Mouse (Mus musculus) lung, adult 2 months (tissue): Measurements from ENCODE around the gene Nxf1. TPM values are rescaled to one million over a fixed set of nuclear protein-coding genes. Genes with fewer than 3 reads are reported as not detected.
A peak's percentile ranks its signal among the peaks of the same experiment; 100 is the strongest.

Experiments used
- DNase-seq: peaks from one replicate; pipeline ENCODE4 v3.0.0; 2022
- H3K4me1 ChIP-seq: fragments of 200-500 bp; 2 replicates; pipeline ENCODE4 v1.6.1; 2011; ENCODE audit warnings: low read length; ENCODE audit not compliant: control insufficient read depth, insufficient read depth
- H3K4me3 ChIP-seq: fragments of 200-500 bp; replicated peaks from 2 replicates; pipeline ENCODE3; 2011; ENCODE audit warnings: low read depth, mild to moderate bottlenecking, control low read depth, low read length; ENCODE audit errors: extremely low read depth
- CTCF ChIP-seq: fragments of 200-500 bp; IDR thresholded peaks from 2 replicates; pipeline ENCODE4 v1.5.1; 2011; ENCODE audit warnings: mild to moderate bottlenecking, low read length, control low read depth; ENCODE audit not compliant: insufficient read depth
- POLR2A ChIP-seq: fragments of 200-500 bp; IDR thresholded peaks from 2 replicates; pipeline ENCODE4 v1.6.1; 2011; ENCODE audit warnings: low read depth, mild to moderate bottlenecking, control low read depth, low read length, borderline replicate concordance; ENCODE audit errors: extremely low read depth
- WGBS: fragments of 180-500 bp; shearing (Covaris S2); methylation state at CpG from one replicate; pipeline ENCODE4 v1.1.7; 2018; 5-methylcytosine and 5-hydroxymethylcytosine counted together
- polyA plus RNA-seq: library from polyadenylated mRNA; depleted of rRNA; stranded (reverse); fragments of >200 nt; gene quantifications from 2 replicates; pipeline ENCODE4 v1.2.3, GENCODE M21; 2012

Gene Nxf1
- polyA plus RNA-seq, 1 experiment = 85.3 TPM

DNA sequence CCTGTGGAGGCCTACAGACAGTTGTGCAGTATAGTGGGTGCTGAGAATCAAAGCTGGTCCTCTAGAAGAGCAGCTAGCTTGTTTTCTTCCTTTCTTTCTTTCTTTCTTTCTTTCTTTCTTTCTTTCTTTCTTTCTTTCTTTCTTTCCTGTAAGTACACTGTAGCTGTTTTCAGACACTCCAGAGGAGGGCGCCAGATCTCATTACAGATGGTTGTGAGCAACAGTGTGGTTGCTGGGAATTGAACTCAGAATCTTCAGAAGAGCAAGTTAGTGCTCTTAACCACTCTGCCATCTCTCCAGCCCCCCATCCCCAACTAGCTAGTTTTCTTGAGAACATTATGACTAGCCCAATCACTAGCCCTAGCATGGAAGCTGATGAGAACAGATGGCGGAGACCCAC lies 3.9 kb downstream of the Nxf1 start:
- TF ChIP-seq POLR2A = no peak
- no peak for TF ChIP-seq CTCF
- no peak for DNase-seq
- 90% methylated on average over 2 of the region's 2 CpGs for WGBS

DNA sequence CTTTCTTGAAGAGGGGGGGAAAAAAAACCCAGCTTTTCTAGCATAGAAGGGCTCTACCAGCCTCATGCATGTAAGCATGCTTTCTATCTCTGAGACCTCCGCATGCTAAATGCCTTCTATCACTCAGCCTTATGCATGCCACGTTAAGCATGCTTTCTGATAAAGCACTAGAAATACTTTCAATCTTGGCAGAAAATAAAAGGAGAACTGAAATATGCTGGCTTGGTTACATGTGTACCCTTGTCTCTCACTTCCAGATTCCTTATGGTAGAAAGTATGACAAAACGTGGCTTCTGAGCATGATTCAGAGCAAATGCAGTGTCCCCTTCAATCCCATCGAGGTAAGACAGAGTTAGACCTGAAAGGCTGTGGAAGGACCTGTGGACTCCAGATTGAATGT lies 6.4 kb downstream of the Nxf1 start:
- no peak for DNase-seq
- 80% methylated on average over 4 of the region's 4 CpGs for whole genome bisulfite sequencing
- no peak for TF ChIP-seq CTCF

More for the DNA sequence above, 3.9 kb downstream of the Nxf1 start:
- H3K4me3 ChIP-seq = no peak overlapping the region
- peaks cover 16% of the 10 kb centered on the region for H3K4me1 ChIP-seq

DNA sequence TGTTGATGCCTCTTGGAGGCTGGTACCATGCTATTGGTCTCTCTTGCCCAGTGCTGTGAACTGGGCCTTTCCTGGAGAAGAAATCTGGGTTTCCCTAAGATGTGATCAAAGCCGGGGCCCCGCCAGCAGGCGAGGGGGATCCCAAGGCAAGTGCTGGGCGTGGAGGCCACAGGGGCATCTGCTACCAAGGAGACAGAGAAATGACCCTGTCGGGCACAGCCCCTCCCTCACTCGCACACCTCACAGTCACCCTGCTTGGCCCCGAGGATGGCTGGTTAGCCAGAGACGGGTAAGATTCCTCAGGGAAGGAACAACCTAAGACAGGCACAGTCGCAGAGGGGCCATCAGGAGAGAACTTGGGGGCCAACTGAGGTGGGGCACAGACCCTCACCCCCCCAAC lies 8.7 kb downstream of the Nxf1 start:
- TF ChIP-seq CTCF (no peak), POLR2A (no peak)
- no peak for DNase-seq
- WGBS = 95% methylated on average over 9 of the region's 9 CpGs
- Histone ChIP-seq H3K4me3 (no peak overlapping the region), H3K4me1 (peaks cover 4% of the 10 kb centered on the region; the same call in 1 of the 2 replicates)

More for the DNA sequence above, 6.4 kb downstream of the Nxf1 start:
- Histone ChIP-seq H3K4me3 (no peak overlapping the region), H3K4me1 (peaks cover 4% of the 10 kb centered on the region; the same call in 1 of the 2 replicates)

GRCm38 (mm10) chr19:8770567-8771270 lies 13.8 kb downstream of the Nxf1 start, which contains the start of gene Tmem223:
Gene Tmem223, plus strand, starts transcription at chr19:8770996.
- TF ChIP-seq CTCF (no peak), POLR2A (peak; percentile 96)
- WGBS = 12% methylated on average over 29 of the region's 29 CpGs
- H3K4me1 ChIP-seq = peaks cover 19% of the 10 kb centered on the region
- H3K4me3 ChIP-seq = peak within 1 kb of the TSS; percentile 97
- DNase-seq = peak; percentile 80

- DNase-seq = no peak
- Histone ChIP-seq H3K4me3 (no peak overlapping the region), H3K4me1 (peaks cover 19% of the 10 kb centered on the region)
- TF ChIP-seq CTCF (no peak), POLR2A (no peak)
- 64% methylated on average over 5 of the region's 5 CpGs for WGBS
Observed at GRCm38 (mm10) chr19:8772996-8773395, 16.1 kb downstream of the Nxf1 start.

DNA sequence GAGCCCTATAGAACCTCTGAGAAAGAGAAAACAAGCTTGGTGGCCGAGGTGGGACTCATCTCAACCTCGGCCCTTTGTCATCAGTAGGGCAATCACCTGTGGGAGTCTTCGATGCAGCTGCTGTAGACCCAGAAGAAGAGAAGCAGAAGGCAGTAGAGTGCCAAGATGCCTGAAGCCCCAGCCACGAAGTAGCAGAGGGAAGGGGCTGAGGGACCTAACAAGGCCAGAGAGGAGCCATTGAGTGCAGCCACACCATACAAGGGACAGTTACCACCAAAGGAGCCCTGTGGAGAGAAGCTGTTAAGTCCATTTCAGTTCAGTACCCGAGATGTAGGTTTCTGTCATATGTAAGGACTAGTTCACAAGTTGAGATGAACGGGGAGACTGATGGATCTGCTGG lies 16.5 kb downstream of the Nxf1 start:
- no peak for DNase-seq
- TF ChIP-seq CTCF (no peak), POLR2A (no peak)
- H3K4me1 ChIP-seq = peaks cover 19% of the 10 kb centered on the region
- WGBS = 46% methylated on average over 6 of the region's 6 CpGs
- H3K4me3 ChIP-seq = peak overlapping the region; percentile 90

- H3K4me1 ChIP-seq = peaks cover 19% of the 10 kb centered on the region
- H3K4me3 ChIP-seq = peak within 1 kb of the TSS; percentile 90
- DNase-seq = peak; percentile 99
- no peak for TF ChIP-seq CTCF
- TF ChIP-seq POLR2A = peak; percentile 96
- 2% methylated on average over 68 of the region's 68 CpGs for WGBS
Observed at GRCm38 (mm10) chr19:8774086-8774835, 17.4 kb downstream of the Nxf1 start, which contains the start of gene Tmem179b. Gene Tmem179b, minus strand, starts transcription at chr19:8774467.

GRCm38 (mm10) chr19:8774951-8775421 lies 18.1 kb downstream of the Nxf1 start:
- 2% methylated on average over 20 of the region's 20 CpGs for WGBS
- Histone ChIP-seq H3K4me1 (peaks cover 19% of the 10 kb centered on the region), H3K4me3 (peak overlapping the region; percentile 90)
- TF ChIP-seq CTCF (no peak), POLR2A (no peak)
- no peak for DNase-seq

GRCm38 (mm10) chr19:8786008-8786781 lies 29.3 kb downstream of the Nxf1 start, which contains the start of gene Taf6l:
Gene Taf6l, minus strand, starts transcription at chr19:8786417.
- TF ChIP-seq POLR2A (no peak), CTCF (peak; percentile 40; the same call in 1 of the 2 replicates)
- WGBS = under 1% methylated on average over 32 of the region's 32 CpGs
- DNase-seq = peak; percentile 88
- peak within 1 kb of the TSS; percentile 71 for H3K4me3 ChIP-seq
- H3K4me1 ChIP-seq = no peaks in the 10 kb centered on the region
